Mouse (Mus musculus): ENCODE measurements around the gene Zfp160. TPM values are rescaled to one million over a fixed set of nuclear protein-coding genes. Genes with fewer than 3 reads are reported as not detected.

Gene Zfp160
- polyA plus RNA-seq, 1 experiment from 2014 or later, result 8.2 TPM

Other genes with a start within 250 kb of the Zfp160 start
- gene Vmn1r228, start 222.7 kb upstream of the Zfp160 start, polyA plus RNA-seq (2015; fragmentation: Nextera tagmentation; extraction: Ambion mirVana), result not detected in 2 replicates
- gene Vmn1r229, start 197.3 kb upstream of the Zfp160 start, polyA plus RNA-seq (2015; fragmentation: Nextera tagmentation; extraction: Ambion mirVana), result not detected in 2 replicates
- not detected in 2 replicates for gene Vmn1r230, start 168.5 kb upstream of the Zfp160 start, polyA plus RNA-seq (2015; fragmentation: Nextera tagmentation; extraction: Ambion mirVana)
- gene Vmn1r231, start 103.8 kb upstream of the Zfp160 start, polyA plus RNA-seq (2015; fragmentation: Nextera tagmentation; extraction: Ambion mirVana), result not detected in 2 replicates
- gene Vmn1r232, start 89.2 kb upstream of the Zfp160 start, polyA plus RNA-seq (2015; fragmentation: Nextera tagmentation; extraction: Ambion mirVana), result not detected in 2 replicates
- 352 and 364 TPM in 2 replicates for gene Ppp2r1a, start 63.6 kb upstream of the Zfp160 start, polyA plus RNA-seq (2015; fragmentation: Nextera tagmentation; extraction: Ambion mirVana)
- gene Vmn1r233, start 12.4 kb upstream of the Zfp160 start, polyA plus RNA-seq (2015; fragmentation: Nextera tagmentation; extraction: Ambion mirVana), result not detected in 2 replicates
- not detected in 2 replicates for gene Vmn1r234, start 217.2 kb downstream of the Zfp160 start, polyA plus RNA-seq (2015; fragmentation: Nextera tagmentation; extraction: Ambion mirVana)
- gene Vmn1r235, start 247.5 kb downstream of the Zfp160 start, polyA plus RNA-seq (2015; fragmentation: Nextera tagmentation; extraction: Ambion mirVana), result not detected in 2 replicates